Mouse (Mus musculus): ENCODE measurements around the gene Rpl18.
A peak's percentile ranks its signal among the peaks of the same experiment; 100 is the strongest.

The Rpl18 gene

DNA sequence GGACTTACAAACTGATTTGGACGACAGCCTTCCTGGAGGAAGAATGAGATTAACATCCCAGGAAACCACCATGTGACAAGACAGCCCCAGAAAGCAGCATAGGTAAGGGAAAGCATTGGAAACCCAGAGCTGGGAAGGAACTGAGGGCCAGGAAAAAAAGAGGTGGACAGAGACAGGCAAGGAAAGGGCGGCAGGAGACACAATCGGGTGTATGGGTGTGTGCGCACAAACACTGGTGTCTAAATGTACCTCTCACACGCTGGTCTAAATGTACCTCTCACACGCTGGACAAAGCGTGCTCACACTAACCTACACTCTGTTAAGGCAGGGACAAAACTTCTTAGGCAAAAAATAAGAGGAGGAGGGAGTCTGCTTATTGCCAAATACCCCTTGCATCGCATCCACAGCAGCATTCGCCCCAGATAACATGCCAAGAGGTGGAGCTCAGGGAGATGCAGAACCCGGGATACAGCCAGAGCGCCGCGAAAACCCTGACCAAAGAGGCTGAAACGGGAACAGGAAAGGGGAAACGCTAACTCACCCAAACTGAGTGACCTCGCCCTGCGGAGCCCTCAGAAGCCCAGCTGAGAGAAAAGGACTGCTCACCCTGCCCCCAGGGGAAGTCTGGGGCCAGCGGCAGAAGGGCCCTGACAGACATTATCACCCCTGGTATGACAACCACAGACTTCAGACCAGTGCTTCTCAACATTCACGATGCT, 643 bp downstream of the Rpl18 start:
- DNase-seq = no peak

DNA sequence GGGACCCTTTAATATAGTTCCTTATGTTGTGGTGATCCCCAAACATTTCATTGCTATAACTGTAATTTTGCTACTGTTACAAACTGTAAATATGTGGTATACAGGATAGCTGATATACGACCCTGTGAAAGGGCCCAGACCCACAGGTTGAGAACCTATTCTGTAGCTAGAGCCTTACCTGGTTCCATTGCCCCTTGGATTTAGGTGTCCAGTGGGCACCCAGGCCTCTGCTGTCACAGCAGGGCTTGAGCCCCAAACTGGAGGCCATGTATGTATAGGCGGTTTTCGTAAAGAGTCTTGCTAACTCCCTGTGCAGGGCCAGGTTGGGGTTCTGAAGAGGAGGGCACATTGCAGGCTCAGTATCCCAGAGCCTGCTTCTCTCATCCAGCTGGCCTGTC, 1.2 kb downstream of the Rpl18 start:
- no peak for DNase-seq

DNA sequence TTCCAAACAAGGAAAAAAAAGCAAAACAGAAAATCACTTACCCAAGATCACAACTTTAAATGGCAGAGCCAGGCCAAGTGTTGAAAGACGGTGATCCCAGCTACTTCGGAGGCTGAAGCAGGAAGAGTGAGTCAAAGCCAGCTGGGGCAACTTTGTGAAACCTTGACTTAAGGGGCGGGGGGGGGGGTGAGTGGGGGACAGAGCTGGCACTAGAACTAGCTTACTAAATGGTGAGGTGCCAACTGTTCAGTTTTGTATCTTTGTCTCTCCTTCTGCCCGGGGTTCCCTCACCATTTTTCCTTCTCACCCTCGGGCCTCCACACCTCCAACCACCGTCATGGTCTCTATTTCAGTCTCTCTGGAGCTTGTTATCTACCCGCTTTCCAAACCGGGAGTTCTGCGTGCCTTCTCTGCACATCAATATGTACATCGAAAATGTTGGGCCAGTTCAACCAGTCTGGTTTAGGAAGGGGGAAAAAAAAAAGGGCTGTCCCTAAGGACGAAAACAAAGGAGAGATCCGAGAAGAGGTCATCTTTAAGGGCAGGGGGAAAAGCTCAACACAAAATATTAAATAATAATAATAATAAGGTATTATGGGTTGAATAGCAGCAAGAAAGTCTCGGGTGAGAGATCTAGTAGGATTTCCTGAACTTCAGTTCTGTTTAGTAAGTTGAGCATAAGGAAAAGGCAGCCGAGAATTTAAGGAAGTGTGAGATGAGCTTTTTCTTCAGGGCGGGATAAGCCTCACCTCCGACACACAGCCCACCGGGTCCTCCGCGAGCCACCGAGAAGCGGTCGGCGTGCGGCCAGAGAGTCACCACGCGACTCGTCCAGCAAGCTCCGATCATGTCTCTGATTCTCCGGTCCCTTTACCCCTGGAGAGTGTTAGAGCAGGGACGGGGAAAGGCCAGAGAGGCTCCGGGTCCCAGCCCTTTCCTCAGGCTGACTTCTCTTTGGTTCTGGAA, 2.0 kb downstream of the Rpl18 start:
- DNase-seq = no peak

DNA sequence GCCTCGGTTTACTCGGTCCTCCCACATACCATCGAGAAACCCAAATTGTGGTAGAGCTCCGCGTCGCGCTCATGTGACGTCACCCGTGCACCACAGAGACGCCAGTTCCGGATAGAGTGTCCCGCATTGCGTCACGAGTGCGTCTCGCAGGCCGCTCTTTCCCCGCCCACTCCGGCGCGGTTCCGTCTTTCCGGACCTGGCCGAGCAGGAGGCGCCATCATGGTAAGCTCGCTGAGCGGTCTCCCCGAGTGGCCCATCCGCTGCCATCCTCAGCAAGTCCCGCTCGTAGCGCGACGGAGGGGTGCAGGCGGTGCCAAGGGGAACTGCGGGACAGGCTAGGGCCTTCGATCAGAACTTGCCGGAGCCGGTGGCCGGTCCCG, 2.7 kb downstream of the Rpl18 start, which contains the start of gene Sphk2:
Gene Sphk2, minus strand, starts transcription at position 85 of the 380 bp plus-strand sequence.
- peak; percentile 99 for DNase-seq

DNA sequence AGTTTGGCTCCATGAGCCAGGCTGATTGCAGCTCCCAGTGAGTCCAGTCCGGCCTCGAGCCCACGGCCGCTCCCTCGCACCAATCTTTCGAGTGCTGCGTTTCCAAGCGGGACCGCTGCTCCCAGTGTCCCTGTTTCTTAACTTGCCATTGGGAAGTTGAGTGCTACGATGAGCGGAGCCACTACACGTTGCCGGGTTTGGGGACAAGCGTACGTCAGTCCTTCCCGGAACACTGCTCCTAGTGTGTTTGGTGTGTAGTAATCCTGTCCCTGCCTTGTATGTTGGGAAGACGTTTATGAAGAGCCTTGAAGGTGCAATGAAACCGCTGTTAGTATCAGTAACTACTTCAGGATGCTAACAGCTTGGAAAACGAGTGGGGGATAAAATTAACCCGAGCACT, 3.1 kb downstream of the Rpl18 start:
- no peak for DNase-seq

DNA sequence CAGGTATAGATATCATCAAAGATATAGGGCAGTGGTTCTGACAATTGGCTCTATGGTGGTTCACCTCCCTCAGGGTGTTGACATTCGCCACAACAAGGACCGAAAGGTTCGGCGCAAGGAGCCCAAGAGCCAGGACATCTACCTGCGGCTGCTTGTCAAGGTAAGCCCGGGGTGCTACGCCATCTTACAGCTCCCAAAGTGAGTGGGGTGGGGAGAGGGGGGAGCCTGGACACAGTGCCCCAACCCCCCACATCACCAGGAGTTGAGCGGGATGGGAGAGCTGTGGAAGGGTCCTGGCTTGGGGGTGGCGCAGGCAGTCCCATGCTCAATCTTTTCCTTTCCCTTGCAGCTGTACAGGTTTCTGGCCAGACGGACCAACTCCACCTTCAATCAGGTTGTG, 3.9 kb downstream of the Rpl18 start:
- no peak for DNase-seq

DNA sequence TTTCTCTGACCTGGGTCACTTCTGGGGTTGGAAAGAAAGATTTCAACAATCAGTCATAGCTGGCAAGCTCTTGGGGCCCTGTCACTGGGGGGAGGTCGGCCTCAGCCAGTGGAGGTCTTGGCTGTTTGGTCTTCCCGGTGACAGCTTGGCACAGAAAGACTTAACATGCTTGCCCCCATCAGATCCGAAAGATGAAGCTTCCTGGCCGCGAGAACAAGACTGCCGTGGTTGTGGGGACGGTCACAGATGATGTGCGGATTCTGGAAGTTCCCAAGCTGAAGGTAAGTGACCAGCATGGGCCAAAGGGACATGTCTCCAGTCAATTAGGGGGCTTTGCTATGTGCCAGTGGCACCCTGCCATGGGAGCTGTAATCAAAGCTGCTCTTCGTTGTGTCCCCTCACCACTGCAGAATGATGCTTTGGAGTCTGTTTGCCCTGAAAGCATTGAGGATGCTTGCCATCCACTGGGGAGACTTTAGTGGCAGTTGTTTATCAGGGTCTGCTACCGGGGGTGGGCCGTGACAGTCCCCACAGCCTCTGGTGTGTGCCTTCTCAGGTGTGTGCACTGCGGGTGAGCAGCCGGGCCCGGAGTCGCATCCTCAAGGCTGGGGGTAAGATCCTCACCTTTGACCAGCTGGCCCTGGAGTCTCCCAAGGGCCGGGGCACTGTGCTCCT, 4.6 kb downstream of the Rpl18 start:
- no peak for DNase-seq

DNA sequence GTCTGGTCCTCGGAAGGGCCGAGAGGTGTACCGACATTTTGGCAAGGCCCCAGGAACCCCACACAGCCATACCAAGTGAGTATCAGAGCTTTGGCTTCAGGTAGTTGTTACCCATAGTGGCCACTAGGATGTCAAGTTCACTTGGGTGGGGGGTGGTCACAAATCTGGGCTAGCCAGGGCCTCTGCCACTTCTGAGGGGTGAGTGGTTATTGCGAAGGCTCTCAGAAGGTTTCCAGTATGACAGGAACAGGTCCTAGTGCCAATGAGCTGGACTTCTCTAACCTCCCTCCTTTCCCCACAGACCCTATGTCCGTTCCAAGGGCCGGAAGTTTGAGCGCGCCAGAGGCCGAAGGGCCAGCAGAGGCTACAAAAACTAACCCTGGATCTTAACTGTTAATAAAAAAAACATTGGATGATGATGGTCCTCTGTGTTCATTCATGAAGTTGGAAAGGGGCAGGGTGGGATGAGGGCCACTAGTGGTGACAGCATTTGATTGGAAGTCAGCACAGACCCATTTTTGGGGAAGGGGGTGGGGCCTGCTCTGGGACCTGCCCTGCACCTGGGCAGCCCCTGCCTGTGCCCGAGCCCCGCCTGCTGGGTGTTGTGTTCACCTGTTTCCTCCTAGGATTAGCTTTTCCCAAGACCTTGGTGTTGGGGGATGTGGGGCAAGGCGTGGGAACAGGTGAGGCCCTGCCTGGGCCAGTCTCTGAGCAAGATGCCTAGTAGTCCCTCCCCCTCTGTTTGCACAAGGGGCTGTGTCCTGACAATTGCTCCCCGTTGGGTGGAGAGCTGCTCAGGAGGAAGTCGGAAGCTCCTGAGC, 5.4 kb downstream of the Rpl18 start, which contains the start of gene Fam83e:
Gene Fam83e, plus strand, starts transcription at position 800 of the 821 bp plus-strand sequence.
- no peak for DNase-seq

DNA sequence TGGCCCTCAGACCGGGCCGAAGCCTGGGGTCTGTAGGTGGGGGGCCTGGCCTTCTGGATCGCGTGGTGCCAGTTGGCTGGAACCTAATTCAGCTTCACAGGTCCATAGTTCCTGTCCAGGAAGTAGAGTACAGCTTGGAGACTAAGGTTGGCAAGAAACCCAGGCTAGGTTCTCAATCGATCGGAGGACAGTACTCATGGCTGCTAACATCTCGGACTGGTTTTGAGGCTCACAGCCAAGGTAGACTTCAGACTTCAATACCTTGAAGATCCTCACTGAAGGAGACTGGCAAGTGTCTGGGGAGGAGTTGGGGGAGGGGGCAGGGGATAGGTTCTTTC, 5.9 kb downstream of the Rpl18 start:
- DNase-seq = no peak

DNA sequence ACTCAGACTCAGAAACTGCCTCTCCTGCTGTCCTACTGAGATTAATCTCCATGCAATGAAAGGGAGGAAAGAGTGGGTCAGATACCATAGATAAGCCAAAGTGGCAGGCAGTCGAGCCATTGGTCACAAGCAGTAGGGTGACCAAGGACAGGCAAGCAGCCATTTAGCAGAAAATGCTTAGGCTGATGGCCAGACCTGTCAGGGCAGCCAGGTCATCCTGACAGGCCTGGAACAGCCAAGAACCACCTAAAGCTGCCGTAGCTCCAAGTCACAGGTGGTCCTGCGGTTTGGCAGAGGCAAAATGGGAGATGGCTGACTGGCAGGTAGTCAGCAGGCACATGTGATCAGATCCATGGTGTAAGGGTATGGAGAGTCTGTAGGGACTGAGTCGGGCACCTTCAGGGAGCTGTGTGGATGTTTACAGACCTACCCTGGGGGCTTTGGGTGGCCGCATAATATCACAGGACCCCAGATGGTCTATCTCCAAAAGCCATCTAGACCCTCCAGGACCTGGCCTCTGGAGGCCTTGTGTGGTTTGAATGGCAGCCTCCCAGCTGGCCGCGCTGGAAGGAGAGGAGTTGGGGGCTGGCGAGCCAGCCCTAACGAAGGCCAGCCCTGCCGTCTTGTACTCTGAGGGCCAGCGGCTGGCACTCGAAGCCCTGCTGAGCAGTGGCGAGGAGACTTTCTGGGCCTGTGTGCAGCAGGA, 6.5 kb downstream of the Rpl18 start:
- no peak for DNase-seq

DNA sequence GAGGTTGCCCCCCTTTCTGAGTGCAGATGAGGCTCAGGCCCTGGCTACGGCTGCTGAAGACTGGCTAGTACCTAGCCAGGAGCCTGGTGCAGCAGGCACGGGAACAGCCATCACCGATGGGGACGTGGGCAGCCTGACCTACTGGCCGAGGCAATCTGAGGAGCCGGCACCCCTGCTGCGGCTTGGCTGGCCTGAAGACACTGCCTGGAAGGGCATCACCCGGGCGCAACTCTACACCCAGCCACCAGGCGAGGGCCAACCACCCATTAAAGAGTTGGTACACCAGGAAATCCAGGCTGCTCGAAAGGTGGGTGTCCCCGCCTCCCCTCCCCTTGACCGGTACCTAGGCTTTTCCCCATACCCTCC, 7.1 kb downstream of the Rpl18 start:
- DNase-seq = no peak

DNA sequence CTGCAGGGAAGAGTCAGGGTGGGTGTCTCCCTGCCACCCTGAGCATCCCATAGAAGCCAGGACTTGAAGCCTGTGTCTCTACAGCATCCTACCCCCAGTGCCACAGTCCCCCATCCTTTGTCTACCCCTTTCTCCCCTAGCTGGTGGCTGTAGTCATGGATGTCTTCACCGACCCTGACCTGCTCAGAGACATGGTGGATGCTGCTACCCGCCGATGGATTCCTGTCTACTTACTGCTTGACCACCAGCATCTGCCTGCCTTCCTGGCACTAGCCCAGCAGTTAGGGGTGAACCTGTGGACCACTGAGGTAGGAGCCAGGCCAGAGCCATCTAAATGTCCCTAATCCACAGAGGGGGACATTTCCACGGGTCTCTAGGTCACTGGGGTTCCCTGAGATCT, 8.0 kb downstream of the Rpl18 start:
- DNase-seq = no peak

DNA sequence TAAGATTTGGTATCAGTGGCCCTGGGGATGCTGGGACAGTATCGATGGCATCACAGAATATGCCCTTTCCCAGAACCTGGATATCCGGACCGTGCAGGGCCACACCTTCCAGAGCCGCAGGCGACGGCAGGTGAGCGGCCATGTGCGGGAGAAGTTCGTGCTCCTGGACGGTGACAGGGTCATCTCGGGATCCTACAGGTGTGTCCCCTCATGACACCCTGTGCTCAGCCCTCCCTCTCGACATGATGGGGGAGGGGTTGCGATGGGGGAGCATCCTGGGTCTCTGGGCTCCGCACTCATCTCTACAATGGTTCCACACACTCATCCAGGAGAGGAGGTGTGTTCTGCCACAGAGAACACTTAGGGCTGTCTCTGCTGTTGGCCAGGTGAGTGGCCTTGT, 8.5 kb downstream of the Rpl18 start:
- DNase-seq = no peak

DNA sequence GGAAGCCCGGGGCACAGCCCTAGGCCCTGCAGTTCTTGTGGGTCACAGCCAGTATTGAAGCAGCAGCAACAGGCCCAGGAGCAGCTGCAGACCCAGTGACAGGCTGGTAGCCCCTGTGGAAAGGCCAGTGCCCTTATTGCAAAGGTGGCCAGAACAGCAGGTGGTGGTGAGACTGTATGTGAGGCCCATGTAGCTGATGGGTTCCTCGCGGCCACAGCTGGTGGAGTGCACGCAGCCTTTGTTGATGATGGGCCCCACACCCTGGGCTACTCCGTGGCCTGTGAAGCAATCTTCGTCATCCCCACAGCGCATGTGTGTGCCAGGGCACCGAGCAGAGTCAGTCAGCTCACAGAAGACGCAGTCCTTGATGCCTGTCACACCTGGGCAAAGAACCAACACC, 9.9 kb downstream of the Rpl18 start:
- DNase-seq = no peak

DNA sequence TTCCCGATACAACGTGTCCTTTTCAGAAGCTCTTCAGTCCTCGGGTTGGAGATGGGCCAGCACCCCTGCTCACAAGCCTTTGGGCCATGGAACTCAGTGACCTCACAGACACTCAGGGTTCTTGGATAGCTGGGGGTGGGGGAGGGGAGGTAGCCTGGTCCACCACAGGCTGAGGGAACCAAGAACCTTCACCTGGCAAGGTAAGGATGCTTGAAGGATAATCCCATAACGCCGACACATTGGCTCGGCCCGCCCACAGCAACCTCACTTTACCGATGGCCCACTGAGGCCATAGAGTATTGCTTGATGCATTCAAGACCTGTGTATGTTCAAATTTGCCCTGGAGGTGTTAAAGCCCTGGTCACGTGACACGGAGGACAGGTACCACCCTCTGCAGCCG, 10.5 kb downstream of the Rpl18 start, which contains the start of gene Spaca4:
Gene Spaca4, minus strand, starts transcription at position 101 of the 400 bp plus-strand sequence.
- DNase-seq = no peak

DNA sequence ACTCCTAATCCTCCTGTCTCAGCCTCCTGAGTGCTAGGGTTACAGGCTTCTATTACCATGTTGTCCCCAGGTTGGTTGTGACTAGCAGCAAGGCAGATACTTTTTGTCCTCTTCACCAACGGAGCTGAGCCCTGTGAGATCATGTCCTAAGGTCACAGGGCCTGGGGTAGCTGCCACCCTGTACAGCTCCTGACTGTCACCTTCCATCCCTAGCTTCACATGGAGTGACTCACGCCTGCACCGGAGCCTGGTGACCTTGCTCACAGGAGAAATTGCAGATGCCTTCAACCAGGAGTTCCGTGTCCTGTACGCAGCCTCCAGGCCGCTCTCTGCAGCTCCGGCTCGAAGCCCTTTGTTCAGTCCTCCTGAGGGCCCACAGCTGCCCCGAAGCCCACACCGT, 11.2 kb downstream of the Rpl18 start:
- DNase-seq = no peak

DNA sequence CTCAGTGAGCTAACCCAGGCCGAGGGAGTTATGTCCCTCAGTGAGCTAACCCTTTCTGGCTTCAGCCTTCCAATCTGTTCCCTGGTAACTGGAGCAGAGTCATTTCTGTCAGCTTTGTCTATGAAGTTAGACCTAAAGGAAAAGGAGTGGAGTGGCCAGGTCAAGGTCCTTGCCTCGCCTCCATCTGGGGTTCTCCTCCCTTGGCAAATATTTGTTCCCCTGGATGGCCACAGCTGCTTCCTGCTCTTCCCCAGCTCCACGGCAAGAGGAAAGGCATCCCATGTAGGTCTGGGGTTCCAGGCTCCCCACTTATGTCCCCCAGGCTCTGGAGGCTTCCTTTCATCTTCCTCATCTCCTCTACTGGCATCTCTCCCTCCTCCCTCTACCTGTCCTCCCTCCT, 12.4 kb downstream of the Rpl18 start:
- DNase-seq = no peak

DNA sequence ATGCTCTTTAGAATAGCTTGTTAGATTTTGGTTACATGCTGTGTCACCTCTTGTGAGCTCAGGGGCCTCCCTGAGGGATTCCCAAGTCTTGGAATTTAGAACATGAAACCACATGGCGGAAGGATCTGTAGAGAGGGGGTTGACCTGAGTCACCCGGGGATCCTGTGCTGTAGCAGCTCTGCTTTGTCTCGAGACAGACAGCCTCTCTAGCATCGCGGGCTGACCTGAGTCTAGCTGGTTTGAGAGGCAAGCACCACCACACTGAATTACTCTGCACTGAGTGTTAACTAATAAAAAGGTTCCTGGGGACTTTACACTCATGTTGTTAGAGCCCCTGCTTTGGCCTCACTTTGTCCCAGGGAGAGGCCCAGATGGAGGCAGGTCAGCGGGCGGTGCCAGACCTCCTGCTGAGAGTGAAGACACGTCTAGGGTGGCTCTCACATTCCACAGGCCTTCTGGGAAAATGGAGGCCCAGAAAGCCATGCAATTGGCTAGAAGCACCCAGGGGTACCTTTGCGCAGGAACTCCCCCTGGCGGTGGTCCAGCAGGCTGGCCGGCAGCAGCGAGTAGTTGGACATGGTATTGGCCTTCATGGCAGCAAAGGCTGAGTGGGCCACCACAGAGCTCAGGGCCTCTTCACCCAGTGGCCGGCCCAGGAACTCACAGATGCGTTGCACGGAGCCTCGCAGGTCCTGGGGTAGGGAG, 15.6 kb downstream of the Rpl18 start:
- DNase-seq = peak; percentile 63

DNA sequence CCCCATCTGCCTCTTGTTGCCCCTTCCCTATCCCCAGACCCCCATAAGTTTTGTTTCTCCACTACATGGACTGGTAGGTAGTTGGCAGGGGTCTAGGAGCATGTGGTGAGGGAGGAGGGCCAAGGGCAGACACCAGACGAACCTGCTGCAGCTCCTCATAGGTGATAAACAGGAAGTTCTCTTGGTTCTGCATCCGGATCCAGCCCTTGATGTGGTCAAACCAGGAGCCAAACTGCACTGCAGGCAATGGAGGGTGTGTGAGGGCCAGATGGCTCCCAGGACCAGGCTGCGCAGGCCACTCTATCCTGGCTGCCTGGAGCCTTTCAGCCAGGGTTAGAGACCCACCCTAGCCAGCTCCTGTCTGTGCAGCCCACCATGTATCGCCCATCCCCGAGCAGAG, 18.2 kb downstream of the Rpl18 start:
- no peak for DNase-seq

DNA sequence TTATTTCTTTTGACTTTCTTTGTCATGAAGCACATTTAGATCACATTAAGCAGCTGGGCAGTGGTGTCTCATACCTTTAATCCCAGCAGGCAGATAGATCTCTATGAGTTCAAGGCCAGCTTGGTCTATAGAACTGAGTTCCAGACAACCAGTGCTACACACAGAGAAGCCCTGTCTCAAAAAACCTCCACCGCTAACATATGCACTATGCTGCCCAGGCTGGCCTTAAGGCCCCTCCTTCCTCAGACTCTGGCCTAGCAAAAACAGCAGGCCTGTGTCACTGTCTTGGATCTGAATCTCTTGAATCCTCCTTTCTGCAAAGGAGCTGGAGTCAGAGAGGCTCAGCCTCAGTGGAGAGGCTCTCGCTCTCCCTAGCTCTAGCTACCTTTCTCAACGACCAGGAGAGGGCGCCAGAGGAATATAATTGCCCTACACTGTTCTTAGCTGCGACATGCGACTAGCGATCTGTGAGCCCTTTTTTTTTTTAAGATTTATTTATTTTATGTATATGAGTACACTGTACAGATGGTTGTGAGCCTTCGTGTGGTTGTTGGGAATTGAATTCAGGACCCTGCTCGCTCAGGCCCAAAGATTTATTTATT, 24.0 kb downstream of the Rpl18 start:
- DNase-seq = peak; percentile 92

DNA sequence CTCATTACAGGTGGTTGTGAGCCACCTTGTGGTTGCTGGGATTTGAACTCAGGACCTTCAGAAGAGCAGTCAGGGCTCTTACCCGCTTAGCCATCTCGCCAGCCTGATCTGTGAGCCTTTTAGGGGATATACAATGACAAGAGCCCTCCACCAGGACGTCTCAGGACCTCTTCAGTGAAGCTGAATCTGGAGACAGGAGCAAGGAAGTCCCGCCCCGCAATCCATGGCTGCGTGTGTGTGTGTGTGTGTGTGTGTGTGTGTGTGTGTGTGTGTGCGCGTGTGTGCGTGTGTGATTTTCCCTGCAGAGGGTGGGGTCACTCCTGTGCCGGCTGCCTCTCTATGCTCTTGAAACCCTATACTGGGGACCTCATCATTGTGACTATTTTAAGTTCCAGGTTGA, 24.6 kb downstream of the Rpl18 start:
- no peak for DNase-seq

All from lung, postnatal 14 days (tissue).